Mouse (Mus musculus): ENCODE data around the gene Evl. TPM values are rescaled to one million over a fixed set of nuclear protein-coding genes. Genes with fewer than 3 reads are reported as not detected.

Evl gene
- total RNA-seq, 1 experiment = 36.4 TPM

- H3K36me3 ChIP-seq (ENCODE audit: control insufficient read depth, insufficient read depth, low read length, poor library complexity, severe bottlenecking) = no peaks in the 10 kb centered on the region
- in situ Hi-C loops (cut with MboI; ENCODE audit: low sequenced_read_pairs in 2 of 2, unreplicated experiment in 2 of 2) = no loop called here
- TF ChIP-seq HCFC1 (IDR thresholded peaks at IDR 0.05; ENCODE audit: borderline replicate concordance, insufficient read depth, low read length) (no peak), ZC3H11A (IDR thresholded peaks at IDR 0.05; ENCODE audit: borderline replicate concordance, low read depth, low read length) (no peak), CHD2 (IDR thresholded peaks at IDR 0.05; ENCODE audit: low read depth, low read length) (no peak), ZNF384 (IDR thresholded peaks at IDR 0.05; ENCODE audit: low read depth, low read length) (no peak), MAFK (IDR thresholded peaks at IDR 0.05; ENCODE audit: insufficient read depth, low read depth, low read length) (no peak)
- no peak overlapping the region for H3K27ac ChIP-seq (ENCODE audit: insufficient read depth, low read depth, low read length, poor library complexity, severe bottlenecking)
- no peak overlapping the region for H3K9ac ChIP-seq (ENCODE audit: insufficient read depth, low read depth, low read length, poor library complexity, severe bottlenecking)
- DNase-seq (ENCODE audit: low read depth, low spot score) = no peak
- H3K9me3 ChIP-seq (ENCODE audit: control insufficient read depth, insufficient read depth, low read depth, low read length) = no peaks in the 10 kb centered on the region
- H3K4me1 ChIP-seq (ENCODE audit: control insufficient read depth in 2 of 2, insufficient read depth in 2 of 2, low read length in 2 of 2, poor library complexity in 1 of 2) = peaks cover 3 to 18% of the 10 kb centered on the region in 2 experiments; a peak in 3 of 4 replicates
- no peak overlapping the region for H3K4me3 ChIP-seq (ENCODE audit: insufficient read depth in 1 of 2, low read depth in 1 of 2, low read length in 2 of 2, poor library complexity in 1 of 2, severe bottlenecking in 1 of 2)
Observed at GRCm38 (mm10) chr12:108553079-108553478, 1.4 kb upstream of the Evl start.

- no peaks in the 10 kb centered on the region for H3K9me3 ChIP-seq (ENCODE audit: control insufficient read depth, insufficient read depth, low read depth, low read length)
- no peak for DNase-seq (ENCODE audit: low read depth, low spot score)
- H3K27ac ChIP-seq (ENCODE audit: insufficient read depth, low read depth, low read length, poor library complexity, severe bottlenecking) = no peak overlapping the region
- peak overlapping the region; percentile 73 to 96 for H3K4me3 ChIP-seq (ENCODE audit: insufficient read depth in 1 of 2, low read depth in 1 of 2, low read length in 2 of 2, poor library complexity in 1 of 2, severe bottlenecking in 1 of 2)
- H3K36me3 ChIP-seq (ENCODE audit: control insufficient read depth, insufficient read depth, low read length, poor library complexity, severe bottlenecking) = no peaks in the 10 kb centered on the region
- TF ChIP-seq HCFC1 (IDR thresholded peaks at IDR 0.05; ENCODE audit: borderline replicate concordance, insufficient read depth, low read length) = no peak
- in situ Hi-C loops (cut with MboI; ENCODE audit: low sequenced_read_pairs in 2 of 2, unreplicated experiment in 2 of 2) = no loop called here
- peak overlapping the region; percentile 91 for H3K9ac ChIP-seq (ENCODE audit: insufficient read depth, low read depth, low read length, poor library complexity, severe bottlenecking)
- peaks cover 3 to 15% of the 10 kb centered on the region in 2 experiments; a peak in 3 of 4 replicates for H3K4me1 ChIP-seq (ENCODE audit: control insufficient read depth in 2 of 2, insufficient read depth in 2 of 2, low read length in 2 of 2, poor library complexity in 1 of 2)
Observed at GRCm38 (mm10) chr12:108554861-108555556, 489 bp downstream of the Evl start.

GRCm38 (mm10) chr12:108558194-108558593 lies 3.7 kb downstream of the Evl start:
- in situ Hi-C loops (cut with MboI; ENCODE audit: low sequenced_read_pairs in 2 of 2, unreplicated experiment in 2 of 2) = no loop called here
- no peak for TF ChIP-seq HCFC1 (IDR thresholded peaks at IDR 0.05; ENCODE audit: borderline replicate concordance, insufficient read depth, low read length)
- no peak for TF ChIP-seq ZNF384 (IDR thresholded peaks at IDR 0.05; ENCODE audit: low read depth, low read length)
- TF ChIP-seq ZC3H11A (IDR thresholded peaks at IDR 0.05; ENCODE audit: borderline replicate concordance, low read depth, low read length) = no peak
- TF ChIP-seq CHD2 (IDR thresholded peaks at IDR 0.05; ENCODE audit: low read depth, low read length) = no peak
- TF ChIP-seq MAFK (IDR thresholded peaks at IDR 0.05; ENCODE audit: insufficient read depth, low read depth, low read length) = no peak
- Histone ChIP-seq H3K4me3 (ENCODE audit: insufficient read depth in 1 of 2, low read depth in 1 of 2, low read length in 2 of 2, poor library complexity in 1 of 2, severe bottlenecking in 1 of 2) (no peak overlapping the region), H3K4me1 (ENCODE audit: control insufficient read depth in 2 of 2, insufficient read depth in 2 of 2, low read length in 2 of 2, poor library complexity in 1 of 2) (peaks cover 3 to 7% of the 10 kb centered on the region in 2 experiments; a peak in 3 of 4 replicates), H3K9ac (ENCODE audit: insufficient read depth, low read depth, low read length, poor library complexity, severe bottlenecking) (no peak overlapping the region), H3K9me3 (ENCODE audit: control insufficient read depth, insufficient read depth, low read depth, low read length) (no peaks in the 10 kb centered on the region), H3K27ac (ENCODE audit: insufficient read depth, low read depth, low read length, poor library complexity, severe bottlenecking) (no peak overlapping the region), H3K36me3 (ENCODE audit: control insufficient read depth, insufficient read depth, low read length, poor library complexity, severe bottlenecking) (no peaks in the 10 kb centered on the region)
- DNase-seq (ENCODE audit: low read depth, low spot score) = no peak

- no peak overlapping the region for H3K4me3 ChIP-seq (ENCODE audit: insufficient read depth in 1 of 2, low read depth in 1 of 2, low read length in 2 of 2, poor library complexity in 1 of 2, severe bottlenecking in 1 of 2)
- TF ChIP-seq MAFK (IDR thresholded peaks at IDR 0.05; ENCODE audit: insufficient read depth, low read depth, low read length) (no peak), HCFC1 (IDR thresholded peaks at IDR 0.05; ENCODE audit: borderline replicate concordance, insufficient read depth, low read length) (no peak)
- DNase-seq (ENCODE audit: low read depth, low spot score) = no peak
- in situ Hi-C loops (cut with MboI; ENCODE audit: low sequenced_read_pairs in 2 of 2, unreplicated experiment in 2 of 2) = no loop called here
- no peaks in the 10 kb centered on the region for H3K36me3 ChIP-seq (ENCODE audit: control insufficient read depth, insufficient read depth, low read length, poor library complexity, severe bottlenecking)
- no peaks in the 10 kb centered on the region for H3K4me1 ChIP-seq (ENCODE audit: control insufficient read depth in 2 of 2, insufficient read depth in 2 of 2, low read length in 2 of 2, poor library complexity in 1 of 2)
- H3K9ac ChIP-seq (ENCODE audit: insufficient read depth, low read depth, low read length, poor library complexity, severe bottlenecking) = no peak overlapping the region
- no peak overlapping the region for H3K27ac ChIP-seq (ENCODE audit: insufficient read depth, low read depth, low read length, poor library complexity, severe bottlenecking)
- H3K9me3 ChIP-seq (ENCODE audit: control insufficient read depth, insufficient read depth, low read depth, low read length) = no peaks in the 10 kb centered on the region
Observed at GRCm38 (mm10) chr12:108563238-108563637, 8.7 kb downstream of the Evl start.

GRCm38 (mm10) chr12:108564910-108565506 lies 10.5 kb downstream of the Evl start:
- no peak overlapping the region for H3K4me3 ChIP-seq (ENCODE audit: insufficient read depth in 1 of 2, low read depth in 1 of 2, low read length in 2 of 2, poor library complexity in 1 of 2, severe bottlenecking in 1 of 2)
- no peak for TF ChIP-seq MAFK (IDR thresholded peaks at IDR 0.05; ENCODE audit: insufficient read depth, low read depth, low read length)
- TF ChIP-seq CHD2 (IDR thresholded peaks at IDR 0.05; ENCODE audit: low read depth, low read length) = no peak
- TF ChIP-seq ZC3H11A (IDR thresholded peaks at IDR 0.05; ENCODE audit: borderline replicate concordance, low read depth, low read length) = no peak
- TF ChIP-seq ZNF384 (IDR thresholded peaks at IDR 0.05; ENCODE audit: low read depth, low read length) = no peak
- no peak for TF ChIP-seq HCFC1 (IDR thresholded peaks at IDR 0.05; ENCODE audit: borderline replicate concordance, insufficient read depth, low read length)
- H3K36me3 ChIP-seq (ENCODE audit: control insufficient read depth, insufficient read depth, low read length, poor library complexity, severe bottlenecking) = no peaks in the 10 kb centered on the region
- no peaks in the 10 kb centered on the region for H3K4me1 ChIP-seq (ENCODE audit: control insufficient read depth in 2 of 2, insufficient read depth in 2 of 2, low read length in 2 of 2, poor library complexity in 1 of 2)
- H3K27ac ChIP-seq (ENCODE audit: insufficient read depth, low read depth, low read length, poor library complexity, severe bottlenecking) = no peak overlapping the region
- H3K9ac ChIP-seq (ENCODE audit: insufficient read depth, low read depth, low read length, poor library complexity, severe bottlenecking) = no peak overlapping the region
- no peaks in the 10 kb centered on the region for H3K9me3 ChIP-seq (ENCODE audit: control insufficient read depth, insufficient read depth, low read depth, low read length)
- DNase-seq (ENCODE audit: low read depth, low spot score) = no peak
- in situ Hi-C loops (cut with MboI; ENCODE audit: low sequenced_read_pairs in 2 of 2, unreplicated experiment in 2 of 2) = no loop called here
